Mouse (Mus musculus) liver, embryonic 11.5 days (tissue): ENCODE results near the gene Ccs. TPM values are rescaled to one million over a fixed set of nuclear protein-coding genes. Genes with fewer than 3 reads are reported as not detected.

Experiments
- ATAC-seq: fragments of 200-750 bp; cut with Nextera tagmentation; replicated peaks from 2 replicates; pipeline ENCODE4 v1.8.0; 2017; ENCODE audit warnings: moderate number of reproducible peaks, mild to moderate bottlenecking, moderate TSS enrichment, moderate library complexity; ENCODE audit not compliant: low FRiP score
- DNase-seq: peaks from one replicate; pipeline ENCODE4 v3.0.0-alpha.2; 2017; ENCODE audit warnings: low spot score
- H3K27ac ChIP-seq: fragments of 300-500 bp; sonication (generic); 2 replicates; pipeline ENCODE4 v1.5.1; 2014; ENCODE audit warnings: mild to moderate bottlenecking, low read depth, low read length, control low read depth
- H3K27me3 ChIP-seq: fragments of 300-500 bp; sonication (generic); replicated peaks from 2 replicates; pipeline ENCODE4 v1.6.1; 2014; ENCODE audit warnings: low read length, mixed read lengths; ENCODE audit not compliant: control insufficient read depth, insufficient read depth
- H3K36me3 ChIP-seq: fragments of 300-500 bp; sonication (generic); 2 replicates; pipeline ENCODE4 v1.6.1; 2014; ENCODE audit warnings: mild to moderate bottlenecking, low read length, moderate library complexity, mixed read lengths; ENCODE audit not compliant: control insufficient read depth, insufficient read depth
- H3K4me1 ChIP-seq: fragments of 300-500 bp; sonication (generic); replicated peaks from 2 replicates; pipeline ENCODE4 v1.6.1; 2014; ENCODE audit warnings: low read length, mixed read lengths; ENCODE audit not compliant: control insufficient read depth, insufficient read depth
- H3K4me2 ChIP-seq: fragments of 300-500 bp; sonication (generic); 2 replicates; pipeline ENCODE4 v1.6.1; 2014; ENCODE audit warnings: mild to moderate bottlenecking, control low read depth, moderate library complexity
- H3K4me3 ChIP-seq: fragments of 300-500 bp; sonication (generic); 2 replicates; pipeline ENCODE4 v1.5.1; 2014; ENCODE audit warnings: low read depth, low read length, control low read depth
- H3K9ac ChIP-seq: fragments of 300-500 bp; sonication (generic); 2 replicates; pipeline ENCODE4 v1.6.1; 2014; ENCODE audit warnings: low read depth, low read length, control low read depth
- H3K9me3 ChIP-seq: fragments of 300-500 bp; sonication (generic); 2 replicates; pipeline ENCODE4 v1.6.1; 2016; ENCODE audit warnings: low read length, inconsistent platforms, mixed read lengths; ENCODE audit not compliant: control insufficient read depth
- WGBS: fragments of 180-500 bp; shearing (Covaris S2); extraction: QIAGEN DNeasy Blood & Tissue Kit; methylation state at CpG from one replicate; pipeline ENCODE4 v1.1.7; 2014; 5-methylcytosine and 5-hydroxymethylcytosine counted together
- polyA plus RNA-seq: library from polyadenylated mRNA; unstranded; fragments of >200 nt; fragmentation: Nextera tagmentation; extraction: Ambion mirVana; gene quantifications from 2 replicates; pipeline ENCODE4 v1.2.1, GENCODE M21; 2014

Gene Ccs
- polyA plus RNA-seq, 1 experiment from 2014 or later = 49.8 TPM

DNA sequence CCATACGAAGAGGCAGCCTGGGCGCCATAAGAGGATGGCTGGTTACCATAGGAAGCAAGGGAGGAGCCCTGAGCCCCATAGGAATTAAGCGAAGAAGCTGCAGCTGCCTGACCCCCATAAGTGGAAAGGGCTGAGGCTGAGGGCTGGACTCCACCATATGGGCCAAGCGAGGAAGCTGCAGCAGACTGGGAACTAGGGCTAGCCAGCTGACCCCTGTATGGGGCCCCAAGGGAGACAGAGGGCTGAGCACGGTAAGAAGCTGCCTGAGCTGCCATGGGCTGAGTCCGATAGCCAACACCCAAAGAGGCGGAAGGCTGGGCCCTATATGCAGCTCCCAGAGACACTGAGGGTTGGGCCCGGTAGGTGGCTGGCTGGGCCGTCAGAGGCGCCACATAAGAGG is 35.8 kb downstream of the Ccs start:
- Histone ChIP-seq H3K9me3 (no peaks in the 10 kb centered on the region), H3K4me2 (no peak overlapping the region), H3K4me1 (peaks cover 7% of the 10 kb centered on the region), H3K36me3 (peaks cover 50% of the 10 kb centered on the region), H3K9ac (no peak overlapping the region), H3K27me3 (no peaks in the 10 kb centered on the region), H3K4me3 (no peak overlapping the region), H3K27ac (no peak overlapping the region)
- DNase-seq = no peak
- ATAC-seq = no peak
- 84% methylated on average over 10 of the region's 10 CpGs for WGBS

- no peaks in the 10 kb centered on the region for H3K9me3 ChIP-seq
- WGBS = 91% methylated on average over 7 of the region's 7 CpGs
- DNase-seq (no peak), ATAC-seq (no peak)
- peaks cover 4% of the 10 kb centered on the region for H3K4me1 ChIP-seq
- H3K27ac ChIP-seq = no peak overlapping the region
- no peak overlapping the region for H3K4me2 ChIP-seq
- no peaks in the 10 kb centered on the region for H3K27me3 ChIP-seq
- peaks cover 54% of the 10 kb centered on the region for H3K36me3 ChIP-seq
- H3K4me3 ChIP-seq = no peak overlapping the region
- no peak overlapping the region for H3K9ac ChIP-seq
These were observed 36.4 kb downstream of the Ccs start for GRCm38 (mm10) chr19:4802691-4803091.

GRCm38 (mm10) chr19:4799083-4799482 is 40.0 kb downstream of the Ccs start:
- Histone ChIP-seq H3K4me2 (no peak overlapping the region), H3K27me3 (no peaks in the 10 kb centered on the region), H3K9ac (no peak overlapping the region), H3K4me3 (no peak overlapping the region), H3K27ac (no peak overlapping the region), H3K4me1 (peaks cover 25% of the 10 kb centered on the region; the same call in 1 of the 2 replicates), H3K9me3 (no peaks in the 10 kb centered on the region), H3K36me3 (peaks cover 51% of the 10 kb centered on the region)
- no peak for DNase-seq
- no peak for ATAC-seq
- WGBS = 89% methylated on average over 5 of the region's 5 CpGs

DNA sequence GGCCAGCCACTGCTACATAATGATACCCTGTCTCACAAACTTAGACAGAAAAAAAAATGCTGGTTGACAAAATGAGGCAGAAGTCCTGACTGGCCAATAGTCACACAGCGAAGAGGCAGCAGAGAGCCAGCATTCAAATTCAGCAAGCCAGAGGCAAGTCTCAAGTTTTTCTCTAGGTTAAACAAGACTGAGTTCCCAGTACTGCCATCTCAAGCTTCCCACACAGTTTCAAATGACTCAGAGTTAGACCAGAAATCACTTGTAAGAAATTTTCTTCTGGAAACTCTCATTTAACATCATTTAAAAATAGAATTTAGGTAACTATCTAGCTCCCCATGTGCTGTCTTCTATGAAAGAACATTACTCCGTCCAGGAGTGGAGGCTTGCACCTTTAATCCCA is 41.3 kb downstream of the Ccs start:
- 89% methylated on average over 2 of the region's 2 CpGs for WGBS
- H3K4me3 ChIP-seq = no peak overlapping the region

GRCm38 (mm10) chr19:4795929-4796328 is 43.2 kb downstream of the Ccs start:
- Histone ChIP-seq H3K9me3 (no peaks in the 10 kb centered on the region), H3K4me2 (no peak overlapping the region), H3K36me3 (peaks cover 32% of the 10 kb centered on the region), H3K27ac (peak overlapping the region; percentile 14; the same call in 1 of the 2 replicates), H3K9ac (no peak overlapping the region), H3K4me1 (peaks cover 31% of the 10 kb centered on the region), H3K27me3 (no peaks in the 10 kb centered on the region), H3K4me3 (no peak overlapping the region)
- 75% methylated on average over 1 of the region's 1 CpGs for WGBS
- no peak for ATAC-seq
- DNase-seq = no peak

More for the DNA sequence above, 41.3 kb downstream of the Ccs start:
- no peaks in the 10 kb centered on the region for H3K9me3 ChIP-seq
- H3K4me2 ChIP-seq = no peak overlapping the region
- H3K4me1 ChIP-seq = peaks cover 25% of the 10 kb centered on the region; the same call in 1 of the 2 replicates
- H3K9ac ChIP-seq = no peak overlapping the region
- no peak overlapping the region for H3K27ac ChIP-seq
- H3K36me3 ChIP-seq = peaks cover 41% of the 10 kb centered on the region
- no peaks in the 10 kb centered on the region for H3K27me3 ChIP-seq
- no peak for DNase-seq
- ATAC-seq = no peak

- H3K36me3 ChIP-seq = peaks cover 30% of the 10 kb centered on the region
These were observed 45.2 kb downstream of the Ccs start, which contains the start of gene Rbm4 for GRCm38 (mm10) chr19:4793831-4794422. Rbm4 (minus strand) TSS chr19:4793901.

DNA sequence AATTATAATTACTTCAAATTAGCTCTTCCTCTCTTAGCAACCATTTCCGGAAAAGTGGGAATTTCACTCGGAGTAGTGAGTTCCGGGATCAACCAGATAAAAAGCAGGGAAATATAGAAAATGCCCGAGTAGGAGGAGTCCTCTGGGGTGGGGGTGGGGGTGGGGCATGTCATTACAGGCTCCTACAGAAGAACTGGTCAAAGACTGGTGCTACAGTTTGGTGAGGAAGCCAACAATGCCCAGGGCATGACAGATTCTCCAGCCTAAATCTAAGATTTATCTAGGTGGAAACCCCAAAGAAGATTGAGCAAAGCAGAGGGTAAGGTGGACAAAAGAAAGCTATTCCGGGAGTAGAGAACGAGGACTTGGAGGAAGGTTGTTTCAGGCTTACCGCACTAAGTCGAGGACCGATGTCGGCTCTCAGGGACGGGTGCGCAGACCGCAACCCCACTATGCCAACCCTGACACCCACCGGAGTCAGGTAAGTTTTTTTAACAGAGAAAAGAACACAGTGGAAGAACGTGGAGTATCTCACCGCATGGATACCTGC is 45.8 kb downstream of the Ccs start:
- H3K36me3 ChIP-seq = peaks cover 28% of the 10 kb centered on the region
- 0% methylated on average over 16 of the region's 16 CpGs for WGBS
- H3K9me3 ChIP-seq = no peaks in the 10 kb centered on the region
- ATAC-seq = peak; percentile 54
- no peaks in the 10 kb centered on the region for H3K27me3 ChIP-seq
- peak overlapping the region; percentile 69 for H3K4me3 ChIP-seq
- H3K4me1 ChIP-seq = peaks cover 38% of the 10 kb centered on the region
- H3K9ac ChIP-seq = peak overlapping the region; percentile 84
- peak overlapping the region; percentile 79 for H3K27ac ChIP-seq
- peak overlapping the region; percentile 88 for H3K4me2 ChIP-seq
- no peak for DNase-seq

More at GRCm38 (mm10) chr19:4793831-4794422, 45.2 kb downstream of the Ccs start, which contains the start of gene Rbm4:
- DNase-seq (peak; percentile 91), ATAC-seq (peak; percentile 97)
- under 1% methylated on average over 31 of the region's 31 CpGs for WGBS
- Histone ChIP-seq H3K9ac (peak within 1 kb of the TSS; percentile 84), H3K4me2 (peak within 1 kb of the TSS; percentile 88), H3K4me3 (peak within 1 kb of the TSS; percentile 69), H3K27me3 (no peaks in the 10 kb centered on the region), H3K4me1 (peaks cover 38% of the 10 kb centered on the region), H3K27ac (peak within 1 kb of the TSS; percentile 79), H3K9me3 (no peaks in the 10 kb centered on the region)

- Histone ChIP-seq H3K4me3 (no peak overlapping the region), H3K9ac (no peak overlapping the region), H3K9me3 (no peaks in the 10 kb centered on the region), H3K4me2 (no peak overlapping the region), H3K36me3 (peaks cover 38% of the 10 kb centered on the region), H3K27ac (no peak overlapping the region), H3K4me1 (peaks cover 7% of the 10 kb centered on the region), H3K27me3 (no peaks in the 10 kb centered on the region)
- no peak for DNase-seq
- ATAC-seq = no peak
- 86% methylated on average over 2 of the region's 2 CpGs for WGBS
These were observed 52.8 kb downstream of the Ccs start for GRCm38 (mm10) chr19:4786313-4786712.

DNA sequence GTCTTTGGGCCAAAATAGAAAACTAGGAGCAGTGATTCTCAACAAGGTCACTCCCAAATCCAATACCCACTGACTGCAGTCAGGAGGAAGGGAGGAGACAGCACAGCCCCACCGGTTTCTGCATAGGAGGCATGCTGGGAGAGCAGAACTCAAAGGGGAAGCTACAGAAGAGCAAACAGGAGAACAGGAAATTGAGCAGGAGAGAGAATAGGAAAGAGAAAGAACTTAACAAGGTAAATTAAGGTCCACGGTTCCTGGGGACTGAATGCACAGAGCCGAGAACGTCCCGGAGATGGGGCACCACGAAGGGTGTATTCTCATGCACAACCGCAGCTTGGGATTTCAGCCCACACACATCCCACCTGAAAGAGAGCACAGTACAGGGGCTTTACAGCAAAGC is 53.9 kb downstream of the Ccs start:
- Histone ChIP-seq H3K36me3 (peaks cover 30% of the 10 kb centered on the region), H3K27me3 (no peaks in the 10 kb centered on the region), H3K9ac (no peak overlapping the region), H3K9me3 (no peaks in the 10 kb centered on the region), H3K4me1 (no peaks in the 10 kb centered on the region; the same call in none of the 2 replicates), H3K4me2 (no peak overlapping the region), H3K4me3 (no peak overlapping the region), H3K27ac (no peak overlapping the region)
- DNase-seq = no peak
- no peak for ATAC-seq
- WGBS = 82% methylated on average over 7 of the region's 7 CpGs
